Mouse (Mus musculus) erythroblast, embryonic 14.5 days (primary cell): Measurements from ENCODE around the gene Cpsf7. TPM values are rescaled to one million over a fixed set of nuclear protein-coding genes. Genes with fewer than 3 reads are reported as not detected.
"Not testable (repeated sequence)": the region's sequence is repeated elsewhere in the genome, so short reads cannot be mapped to it uniquely, and the experiment has no call there.

ENCODE experiments used
- H3K27me3 ChIP-seq: 2 replicates; pipeline ENCODE4 v1.6.1; 2012; ENCODE audit warnings: inconsistent platforms; ENCODE audit not compliant: control insufficient read depth
- H3K36me3 ChIP-seq: 2 replicates; pipeline ENCODE4 v1.6.1; 2012; ENCODE audit warnings: mild to moderate bottlenecking, inconsistent platforms; ENCODE audit not compliant: control insufficient read depth
- H3K4me1 ChIP-seq: 2 replicates; pipeline ENCODE4 v1.6.1; 2012; ENCODE audit warnings: inconsistent platforms; ENCODE audit not compliant: control insufficient read depth
- H3K4me3 ChIP-seq: replicated peaks from 2 replicates; pipeline ENCODE3; 2012; ENCODE audit warnings: moderate library complexity, mild to moderate bottlenecking, inconsistent platforms
- H3K9me3 ChIP-seq: 2 replicates; pipeline ENCODE4 v1.6.1; 2012; ENCODE audit warnings: low read length, inconsistent platforms, mixed read lengths; ENCODE audit not compliant: control insufficient read depth
- GATA1 ChIP-seq: IDR thresholded peaks from 2 replicates; pipeline ENCODE4 v1.6.1; 2012; ENCODE audit warnings: low read length, inconsistent platforms, mixed read lengths
- TAL1 ChIP-seq: IDR thresholded peaks from 3 replicates; pipeline ENCODE4 v1.6.1; 2012; ENCODE audit warnings: low read length, inconsistent platforms, mixed read lengths
- polyA plus RNA-seq: library from polyadenylated mRNA; stranded (reverse); fragments of >175 nt; gene quantifications from 2 replicates; pipeline ENCODE4 v1.2.3, GENCODE M21; 2012

The Cpsf7 gene
- polyA plus RNA-seq, 1 experiment = 1.5 TPM

DNA sequence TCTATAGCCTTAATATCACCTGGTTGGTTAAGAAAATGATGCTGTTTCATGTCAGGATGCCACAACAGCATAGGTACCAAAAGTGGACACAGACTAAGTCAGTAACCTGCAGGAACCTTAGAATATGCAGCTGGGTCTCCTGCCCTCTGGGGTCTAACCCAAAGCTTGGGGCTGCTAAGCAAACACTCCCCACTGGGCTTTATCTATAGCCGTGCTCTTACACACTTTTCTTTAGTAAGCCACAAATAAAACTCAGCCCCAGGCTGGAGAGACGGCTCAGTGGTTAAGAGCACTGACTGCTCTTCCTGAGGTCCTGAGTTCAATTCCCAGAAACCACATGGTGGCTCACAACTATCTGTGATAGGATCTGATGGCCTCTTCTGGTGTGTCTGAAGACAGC lies 31.9 kb downstream of the Cpsf7 start:
- Histone ChIP-seq H3K36me3 (peaks cover 2% of the 10 kb centered on the region; the same call in 1 of the 2 replicates), H3K9me3 (no peaks in the 10 kb centered on the region), H3K27me3 (no peaks in the 10 kb centered on the region), H3K4me1 (peaks cover 26% of the 10 kb centered on the region), H3K4me3 (no peak overlapping the region)
- TF ChIP-seq GATA1 (no peak), TAL1 (no peak)

DNA sequence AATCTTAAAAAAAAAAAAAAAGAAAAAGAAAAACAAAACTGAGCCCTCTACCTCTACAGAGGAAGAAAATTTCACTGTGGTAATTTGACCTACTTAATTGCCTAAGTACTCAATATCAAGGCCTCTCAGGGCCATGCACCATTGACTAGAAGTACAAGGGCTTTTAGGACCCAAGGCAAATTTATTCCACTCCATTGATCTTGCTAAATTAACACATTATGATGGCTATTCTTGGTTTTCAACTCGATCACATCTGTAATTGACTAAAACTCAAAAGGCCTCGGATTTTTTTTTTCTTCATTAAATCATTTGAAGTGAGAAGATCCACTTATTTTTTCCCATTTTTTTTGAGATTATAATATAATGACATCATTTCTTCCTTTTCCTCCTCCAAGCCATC lies 32.4 kb downstream of the Cpsf7 start:
- Histone ChIP-seq H3K4me1 (peaks cover 26% of the 10 kb centered on the region), H3K4me3 (no peak overlapping the region), H3K36me3 (peaks cover 2% of the 10 kb centered on the region; the same call in 1 of the 2 replicates), H3K9me3 (no peaks in the 10 kb centered on the region), H3K27me3 (no peaks in the 10 kb centered on the region)
- TF ChIP-seq TAL1 (no peak), GATA1 (no peak)

GRCm38 (mm10) chr19:10557837-10558375 lies 32.8 kb downstream of the Cpsf7 start:
- not testable (repeated sequence) for H3K27me3 ChIP-seq, H3K36me3 ChIP-seq, H3K4me3 ChIP-seq, H3K9me3 ChIP-seq
- peaks cover 26% of the 10 kb centered on the region for H3K4me1 ChIP-seq

DNA sequence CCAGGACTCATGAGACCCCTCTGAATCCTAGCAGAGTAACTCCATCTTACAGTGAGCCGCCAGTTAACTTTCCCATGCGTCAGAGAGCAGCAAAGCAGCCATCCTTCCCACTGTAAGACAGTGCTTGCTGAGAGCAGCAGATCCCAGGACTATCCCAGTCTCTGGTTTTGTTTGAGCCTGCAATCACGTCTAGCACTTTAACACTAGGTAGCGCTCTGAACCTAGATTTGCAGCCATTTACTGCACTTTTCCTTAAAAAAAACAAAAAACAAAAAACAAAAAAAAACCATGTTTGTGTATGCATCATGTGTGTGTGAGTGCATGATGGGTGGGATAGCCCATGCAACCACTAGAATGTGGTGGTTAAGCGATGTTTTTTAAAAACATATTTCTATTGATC lies 35.0 kb downstream of the Cpsf7 start:
- no peak for TF ChIP-seq GATA1
- TF ChIP-seq TAL1 = no peak
- H3K4me1 ChIP-seq = peaks cover 18% of the 10 kb centered on the region
- no peak overlapping the region for H3K4me3 ChIP-seq
- no peaks in the 10 kb centered on the region; the same call in 1 of the 2 replicates for H3K27me3 ChIP-seq
- no peaks in the 10 kb centered on the region for H3K36me3 ChIP-seq
- H3K9me3 ChIP-seq = no peaks in the 10 kb centered on the region

DNA sequence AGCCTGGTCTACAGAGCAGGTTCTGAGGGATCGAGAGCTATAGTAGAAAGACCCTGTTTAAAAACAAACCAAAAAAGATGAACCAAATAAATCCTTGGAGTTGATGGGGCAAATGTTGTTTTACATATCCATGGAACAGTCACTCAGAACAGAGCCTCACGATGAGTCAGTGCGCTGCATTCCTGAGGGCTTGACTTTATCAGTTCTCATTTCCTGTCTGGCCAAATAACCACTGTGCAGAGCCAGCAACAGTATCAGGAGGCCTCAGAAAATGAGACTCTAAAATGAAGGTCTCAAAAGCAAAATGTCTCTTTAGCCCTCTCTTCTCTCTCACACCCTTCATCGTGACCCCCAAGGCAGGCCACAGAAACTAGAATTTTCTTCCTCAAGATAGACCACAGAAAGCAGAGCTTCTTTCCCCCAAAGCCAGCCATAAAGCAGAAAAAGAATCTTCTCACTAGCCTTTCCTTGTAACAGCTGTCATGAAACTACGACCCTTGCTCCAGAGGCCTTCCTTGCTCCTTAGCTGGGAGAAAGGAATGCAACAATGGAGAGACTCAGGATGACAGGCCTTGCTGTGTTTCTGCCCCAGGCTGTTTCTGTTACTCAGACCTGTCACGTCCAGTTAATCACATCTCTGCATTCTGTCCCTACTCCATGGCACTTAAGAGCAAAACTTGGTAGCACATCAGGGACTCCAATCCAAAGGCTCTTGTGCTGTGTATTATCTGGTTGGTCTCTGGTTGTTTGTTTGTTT lies 36.7 kb downstream of the Cpsf7 start:
- no peaks in the 10 kb centered on the region for H3K9me3 ChIP-seq
- H3K36me3 ChIP-seq = no peaks in the 10 kb centered on the region
- no peak overlapping the region for H3K4me3 ChIP-seq
- no peaks in the 10 kb centered on the region; the same call in 1 of the 2 replicates for H3K27me3 ChIP-seq
- peaks cover 7% of the 10 kb centered on the region for H3K4me1 ChIP-seq
- TF ChIP-seq GATA1 (no peak), TAL1 (no peak)

DNA sequence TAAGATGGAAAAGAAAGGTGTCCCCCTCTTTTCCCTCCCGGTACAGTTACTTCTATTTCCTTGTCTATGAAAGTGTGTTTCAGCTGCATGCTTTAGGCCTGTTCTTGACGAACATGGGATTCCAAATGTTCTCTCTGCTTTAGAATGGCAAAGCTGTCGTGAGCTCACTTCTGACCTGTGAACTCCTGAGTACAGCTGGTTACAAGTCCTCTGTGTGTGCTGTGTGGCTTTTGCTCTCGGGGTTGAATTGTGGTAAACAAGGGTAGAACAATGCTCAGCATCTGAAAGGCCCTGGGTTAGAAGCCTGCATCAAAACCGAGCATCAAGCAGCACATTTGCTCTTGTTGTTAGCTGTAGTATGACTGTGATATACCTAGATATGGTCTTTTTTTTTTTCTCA lies 37.3 kb downstream of the Cpsf7 start:
- H3K4me3 ChIP-seq = no peak overlapping the region
- H3K27me3 ChIP-seq = no peaks in the 10 kb centered on the region; the same call in 1 of the 2 replicates
- H3K4me1 ChIP-seq = peaks cover 4% of the 10 kb centered on the region
- 0 out of 2 replicates have a peak, but pooled peaks cover under 1% of the 10 kb centered on the region for H3K9me3 ChIP-seq
- TF ChIP-seq TAL1 (no peak), GATA1 (no peak)
- no peaks in the 10 kb centered on the region for H3K36me3 ChIP-seq

- H3K9me3 ChIP-seq = 0 out of 2 replicates have a peak, but pooled peaks cover 2% of the 10 kb centered on the region
- H3K36me3 ChIP-seq = no peaks in the 10 kb centered on the region; the same call in 1 of the 2 replicates
- TF ChIP-seq TAL1 (no peak), GATA1 (no peak)
- H3K27me3 ChIP-seq = no peaks in the 10 kb centered on the region; the same call in 1 of the 2 replicates
- no peak overlapping the region for H3K4me3 ChIP-seq
- peaks cover 6% of the 10 kb centered on the region for H3K4me1 ChIP-seq
These were observed 39.2 kb downstream of the Cpsf7 start for GRCm38 (mm10) chr19:10564278-10564677.

GRCm38 (mm10) chr19:10565217-10565616 lies 40.2 kb downstream of the Cpsf7 start:
- Histone ChIP-seq H3K4me3 (no peak overlapping the region), H3K9me3 (0 out of 2 replicates have a peak, but pooled peaks cover 2% of the 10 kb centered on the region), H3K36me3 (peaks cover 7% of the 10 kb centered on the region), H3K27me3 (no peaks in the 10 kb centered on the region; the same call in 1 of the 2 replicates), H3K4me1 (peaks cover 6% of the 10 kb centered on the region)
- TF ChIP-seq TAL1 (no peak), GATA1 (no peak)

DNA sequence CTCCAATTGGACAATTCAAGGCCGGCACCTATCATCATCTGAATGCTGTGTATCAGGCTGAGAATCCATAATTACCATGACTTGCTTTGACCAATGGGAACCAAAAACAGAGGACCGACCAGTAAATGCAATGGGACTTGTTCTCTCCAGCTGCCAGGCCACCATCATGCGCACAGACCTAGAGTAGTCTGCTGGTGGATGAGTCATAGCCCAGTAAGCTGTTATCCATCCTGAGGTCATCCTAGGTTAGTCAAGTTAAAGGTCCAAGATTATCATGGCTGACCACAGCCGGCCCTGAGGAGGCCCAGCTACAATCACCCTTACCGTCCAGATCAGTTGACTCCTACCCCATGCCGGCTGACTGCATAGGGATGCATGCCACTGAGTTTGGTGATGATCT lies 44.6 kb downstream of the Cpsf7 start:
- no peak overlapping the region for H3K4me3 ChIP-seq
- H3K4me1 ChIP-seq = peaks cover 6% of the 10 kb centered on the region
- no peak for TF ChIP-seq GATA1
- TF ChIP-seq TAL1 = no peak
- H3K27me3 ChIP-seq = no peaks in the 10 kb centered on the region
- H3K36me3 ChIP-seq = peaks cover 48% of the 10 kb centered on the region
- H3K9me3 ChIP-seq = 0 out of 2 replicates have a peak, but pooled peaks cover 2% of the 10 kb centered on the region
